Mouse (Mus musculus): ENCODE data around the gene Rimkla. TPM values are rescaled to one million over a fixed set of nuclear protein-coding genes. Genes with fewer than 3 reads are reported as not detected.
"Not testable (repeated sequence)": the region's sequence is repeated elsewhere in the genome, so short reads cannot be mapped to it uniquely, and the experiment has no call there.

Rimkla gene
- polyA plus RNA-seq (2015; fragmentation: Nextera tagmentation; extraction: Ambion mirVana) = 0.82 and 0.92 TPM in 2 replicates

GRCm38 (mm10) chr4:119492291-119492932 lies at the start of gene Rimkla:
Gene Rimkla (minus strand): TSS chr4:119492628.
- Histone ChIP-seq H3K27me3 (replicated peaks) (peaks cover 22% of the 10 kb centered on the region), H3K4me1 (no peaks in the 10 kb centered on the region), H3K9me3 (no peaks in the 10 kb centered on the region), H3K4me3 (replicated peaks) (peak within 1 kb of the TSS; percentile 59), H3K9ac (no peak within 1 kb of the TSS), H3K36me3 (no peaks in the 10 kb centered on the region), H3K4me2 (peak within 1 kb of the TSS; percentile 94), H3K27ac (no peak within 1 kb of the TSS)
- under 1% methylated on average over 75 of the region's 77 CpGs for WGBS
- peak; percentile 75; the same call in 1 of the 2 replicates for ATAC-seq (ENCODE audit: insufficient read depth, low FRiP score, low read depth)

GRCm38 (mm10) chr4:119540533-119540890 lies 48.1 kb upstream of the Rimkla start:
- H3K27ac ChIP-seq = peak overlapping the region; percentile 94; the same call in 1 of the 2 replicates
- no peaks in the 10 kb centered on the region for H3K36me3 ChIP-seq
- WGBS = 5% methylated on average over 10 of the region's 10 CpGs
- no peaks in the 10 kb centered on the region for H3K9me3 ChIP-seq
- ATAC-seq (ENCODE audit: insufficient read depth, low FRiP score, low read depth) = no peak
- peak overlapping the region; percentile 89; the same call in 1 of the 2 replicates for H3K9ac ChIP-seq
- H3K4me2 ChIP-seq = peak overlapping the region; percentile 77
- H3K27me3 ChIP-seq (replicated peaks) = no peaks in the 10 kb centered on the region
- H3K4me3 ChIP-seq (replicated peaks) = peak overlapping the region; percentile 89
- H3K4me1 ChIP-seq = peaks cover 4% of the 10 kb centered on the region; the same call in 1 of the 2 replicates

- H3K27me3 ChIP-seq (replicated peaks) = no peaks in the 10 kb centered on the region
- under 1% methylated on average over 29 of the region's 76 CpGs for WGBS
- H3K9ac ChIP-seq = peak overlapping the region; percentile 89
- H3K9me3 ChIP-seq = no peaks in the 10 kb centered on the region
- H3K4me1 ChIP-seq = peaks cover 4% of the 10 kb centered on the region; the same call in 1 of the 2 replicates
- peak; percentile 70 for ATAC-seq (ENCODE audit: insufficient read depth, low FRiP score, low read depth)
- peak overlapping the region; percentile 94 for H3K27ac ChIP-seq
- peak overlapping the region; percentile 89 for H3K4me3 ChIP-seq (replicated peaks)
- H3K4me2 ChIP-seq = peak overlapping the region; percentile 77
- H3K36me3 ChIP-seq = no peaks in the 10 kb centered on the region
These were observed 47.6 kb upstream of the Rimkla start for GRCm38 (mm10) chr4:119539836-119540532.

- Histone ChIP-seq H3K9ac (peak within 1 kb of the TSS; percentile 89), H3K27me3 (replicated peaks) (no peaks in the 10 kb centered on the region), H3K9me3 (no peaks in the 10 kb centered on the region), H3K36me3 (no peaks in the 10 kb centered on the region), H3K4me3 (replicated peaks) (peak within 1 kb of the TSS; percentile 89), H3K4me1 (peaks cover 4% of the 10 kb centered on the region; the same call in 1 of the 2 replicates), H3K4me2 (peak within 1 kb of the TSS; percentile 77), H3K27ac (peak within 1 kb of the TSS; percentile 94)
- ATAC-seq (ENCODE audit: insufficient read depth, low FRiP score, low read depth) = peak; percentile 95
- WGBS = under 1% methylated on average over 74 of the region's 85 CpGs
These were observed 46.8 kb upstream of the Rimkla start, which contains the start of gene Frg2f1 for GRCm38 (mm10) chr4:119539031-119539824. Gene Frg2f1 (minus strand): TSS chr4:119539529.

GRCm38 (mm10) chr4:119537436-119537835 lies 45.0 kb upstream of the Rimkla start:
- no peak overlapping the region for H3K9ac ChIP-seq
- peaks cover 4% of the 10 kb centered on the region; the same call in 1 of the 2 replicates for H3K4me1 ChIP-seq
- 82% methylated on average over 4 of the region's 4 CpGs for WGBS
- H3K36me3 ChIP-seq = no peaks in the 10 kb centered on the region
- H3K4me2 ChIP-seq = no peak overlapping the region
- H3K4me3 ChIP-seq (replicated peaks) = no peak overlapping the region
- no peaks in the 10 kb centered on the region for H3K27me3 ChIP-seq (replicated peaks)
- no peak overlapping the region for H3K27ac ChIP-seq
- no peak for ATAC-seq (ENCODE audit: insufficient read depth, low FRiP score, low read depth)
- no peaks in the 10 kb centered on the region for H3K9me3 ChIP-seq

GRCm38 (mm10) chr4:119536615-119537014 lies 44.2 kb upstream of the Rimkla start, which contains the start of gene Foxj3:
Gene Foxj3 (plus strand): TSS chr4:119537004.
- H3K4me2 ChIP-seq; H3K27ac ChIP-seq; H3K36me3 ChIP-seq; ATAC-seq (ENCODE audit: insufficient read depth, low FRiP score, low read depth); H3K4me3 ChIP-seq (replicated peaks); H3K9me3 ChIP-seq; H3K27me3 ChIP-seq (replicated peaks); H3K9ac ChIP-seq; H3K4me1 ChIP-seq: not testable (repeated sequence)
- WGBS = 80% methylated on average over 4 of the region's 4 CpGs

- Histone ChIP-seq H3K9me3 (no peaks in the 10 kb centered on the region), H3K4me2 (no peak overlapping the region), H3K36me3 (no peaks in the 10 kb centered on the region), H3K27me3 (replicated peaks) (no peaks in the 10 kb centered on the region), H3K4me1 (peaks cover 4% of the 10 kb centered on the region; the same call in 1 of the 2 replicates), H3K9ac (no peak overlapping the region), H3K27ac (no peak overlapping the region), H3K4me3 (replicated peaks) (no peak overlapping the region)
- WGBS = 30% methylated on average over 4 of the region's 4 CpGs
- no peak for ATAC-seq (ENCODE audit: insufficient read depth, low FRiP score, low read depth)
These were observed 42.7 kb upstream of the Rimkla start for GRCm38 (mm10) chr4:119535103-119535502.

- Histone ChIP-seq H3K9me3 (no peaks in the 10 kb centered on the region), H3K9ac (no peak overlapping the region), H3K4me3 (replicated peaks) (no peak overlapping the region), H3K4me1 (no peaks in the 10 kb centered on the region), H3K36me3 (no peaks in the 10 kb centered on the region), H3K27me3 (replicated peaks) (no peaks in the 10 kb centered on the region), H3K4me2 (no peak overlapping the region), H3K27ac (no peak overlapping the region)
- WGBS = 63% methylated on average over 2 of the region's 2 CpGs
- ATAC-seq (ENCODE audit: insufficient read depth, low FRiP score, low read depth) = no peak
These were observed 39.4 kb upstream of the Rimkla start for GRCm38 (mm10) chr4:119531813-119532212.

GRCm38 (mm10) chr4:119526329-119526845 lies 34.0 kb upstream of the Rimkla start:
- Histone ChIP-seq H3K9ac (no peak overlapping the region), H3K27ac (no peak overlapping the region), H3K4me2 (no peak overlapping the region), H3K4me1 (no peaks in the 10 kb centered on the region), H3K4me3 (replicated peaks) (no peak overlapping the region), H3K9me3 (no peaks in the 10 kb centered on the region), H3K27me3 (replicated peaks) (no peaks in the 10 kb centered on the region), H3K36me3 (no peaks in the 10 kb centered on the region)
- ATAC-seq (ENCODE audit: insufficient read depth, low FRiP score, low read depth) = no peak

GRCm38 (mm10) chr4:119524466-119524865 lies 32.0 kb upstream of the Rimkla start:
- Histone ChIP-seq H3K36me3 (no peaks in the 10 kb centered on the region), H3K4me1 (no peaks in the 10 kb centered on the region), H3K9ac (no peak overlapping the region), H3K4me2 (no peak overlapping the region), H3K4me3 (replicated peaks) (no peak overlapping the region), H3K9me3 (no peaks in the 10 kb centered on the region), H3K27me3 (replicated peaks) (no peaks in the 10 kb centered on the region), H3K27ac (no peak overlapping the region)
- ATAC-seq (ENCODE audit: insufficient read depth, low FRiP score, low read depth) = no peak
- 79% methylated on average over 2 of the region's 2 CpGs for WGBS

- 80% methylated on average over 1 of the region's 1 CpGs for WGBS
- Histone ChIP-seq H3K27me3 (replicated peaks) (no peaks in the 10 kb centered on the region), H3K4me3 (replicated peaks) (no peak overlapping the region), H3K4me2 (no peak overlapping the region), H3K27ac (no peak overlapping the region), H3K9me3 (no peaks in the 10 kb centered on the region), H3K36me3 (no peaks in the 10 kb centered on the region), H3K4me1 (no peaks in the 10 kb centered on the region), H3K9ac (no peak overlapping the region)
- ATAC-seq (ENCODE audit: insufficient read depth, low FRiP score, low read depth) = no peak
These were observed 31.6 kb upstream of the Rimkla start for GRCm38 (mm10) chr4:119524010-119524409.
